Mouse (Mus musculus): ENCODE measurements around the gene Hp1bp3.

DNA sequence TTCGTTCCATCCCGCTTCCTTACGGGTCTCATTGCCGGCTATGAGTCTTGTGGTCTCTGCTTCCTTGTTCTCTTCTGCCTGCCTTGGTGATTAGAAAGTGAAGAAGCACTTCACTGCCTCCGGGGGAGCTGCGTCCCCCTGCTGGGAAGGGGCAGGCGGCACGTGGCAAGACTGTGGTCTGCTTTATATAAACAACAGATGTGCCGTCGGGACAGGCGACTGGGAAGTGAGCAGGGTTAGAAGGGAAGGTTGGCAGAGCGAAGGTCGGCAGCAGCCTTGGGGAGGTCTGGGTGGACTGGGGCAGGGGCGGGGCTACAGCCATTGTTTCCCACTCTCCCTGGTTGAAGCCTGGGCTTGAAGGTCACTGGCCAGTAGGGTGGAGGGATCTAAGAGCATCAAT is 35.7 kb downstream of the Hp1bp3 start:
- no peak for TF ChIP-seq POLR2A (IDR thresholded peaks at IDR 0.05; ENCODE audit: low read depth, low read length)
- TF ChIP-seq CTCF (IDR thresholded peaks at IDR 0.05; ENCODE audit: borderline replicate concordance, insufficient read depth, low read length), result no peak

All from embryonic fibroblast, embryonic 13.5 days (primary cell).